Mouse (Mus musculus): ENCODE data around the gene Trim28.

The Trim28 gene

DNA sequence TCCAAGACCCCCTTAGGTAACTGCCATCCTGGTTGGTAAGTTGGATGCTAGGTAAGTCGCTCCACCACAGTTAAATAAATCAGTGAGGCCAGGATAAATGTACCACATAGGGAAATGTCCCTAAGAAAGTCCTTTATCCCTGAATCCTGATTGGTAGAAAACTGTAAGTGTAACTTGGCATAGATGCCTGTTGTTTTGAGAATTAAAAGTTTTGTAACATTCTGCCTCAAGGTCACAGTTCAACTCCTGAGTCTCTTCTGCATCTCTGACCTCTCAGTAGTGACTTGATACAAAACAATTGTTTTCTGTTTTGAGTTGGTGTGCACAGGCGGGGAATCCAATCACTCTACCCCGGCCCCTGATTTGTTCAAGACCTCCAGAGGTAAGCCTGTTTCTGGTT, at the start of gene Trim28:
Gene Trim28, plus strand, starts transcription at position 264 of the 400 bp plus-strand sequence.
- DNase-seq (ENCODE audit: low spot score): no peak

DNA sequence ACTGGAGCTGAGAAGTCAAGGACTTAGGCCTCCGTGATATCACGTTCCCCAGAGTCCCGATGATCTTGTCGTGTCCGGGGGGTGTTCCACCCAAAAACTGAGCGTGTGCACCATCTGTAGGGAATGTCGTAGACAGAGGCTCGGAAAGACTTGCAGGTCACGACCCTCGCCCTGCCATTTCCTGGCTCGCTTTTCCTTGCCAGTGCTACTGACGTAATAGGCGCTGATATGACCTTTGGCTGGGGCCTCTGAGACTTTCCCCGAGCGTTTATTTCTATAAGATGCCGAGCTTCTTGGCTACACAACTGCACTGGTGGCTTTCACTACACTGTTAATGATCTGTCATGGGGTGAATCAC, 49.1 kb upstream of the Trim28 start:
- DNase-seq (ENCODE audit: low spot score): no peak

DNA sequence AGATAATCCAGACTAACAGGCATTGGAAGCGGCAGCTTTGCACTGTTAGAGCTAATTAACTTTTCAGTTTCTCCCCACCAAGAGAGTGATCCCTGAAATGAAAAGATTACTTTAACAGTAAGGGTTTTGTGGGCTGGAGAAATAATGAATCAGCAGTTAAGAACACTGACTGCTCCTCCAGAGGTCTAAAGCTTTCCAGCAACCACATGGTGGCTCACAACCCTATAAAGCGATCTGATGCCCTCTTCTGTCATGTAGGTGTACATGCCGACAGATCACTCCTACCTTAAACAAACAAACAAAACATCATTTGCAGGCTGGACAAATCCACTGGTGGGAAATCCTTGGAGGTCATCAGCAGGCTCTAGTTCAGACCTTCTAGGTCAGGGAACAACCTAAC, 44.0 kb upstream of the Trim28 start:
- DNase-seq (ENCODE audit: low spot score): no peak

DNA sequence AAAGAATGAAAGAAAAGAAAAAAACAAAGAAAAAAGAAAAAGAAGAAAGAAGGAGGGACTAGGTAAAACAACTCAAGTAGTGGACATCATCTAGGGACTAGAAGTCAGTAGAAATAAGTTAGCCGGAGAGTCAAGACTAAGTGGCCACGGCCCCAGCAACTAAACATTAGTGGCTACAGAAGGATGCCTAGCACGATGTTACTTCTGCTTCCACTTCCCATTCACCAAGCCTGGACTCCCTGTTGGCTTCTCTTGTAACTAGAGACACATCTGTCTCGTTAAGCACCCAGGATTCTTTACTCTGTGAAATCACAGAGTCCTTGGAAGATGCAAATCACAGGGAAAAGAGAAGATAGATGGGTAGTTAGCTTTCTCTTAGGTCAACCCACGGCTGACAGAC, 41.4 kb upstream of the Trim28 start:
- DNase-seq (ENCODE audit: low spot score): no peak

DNA sequence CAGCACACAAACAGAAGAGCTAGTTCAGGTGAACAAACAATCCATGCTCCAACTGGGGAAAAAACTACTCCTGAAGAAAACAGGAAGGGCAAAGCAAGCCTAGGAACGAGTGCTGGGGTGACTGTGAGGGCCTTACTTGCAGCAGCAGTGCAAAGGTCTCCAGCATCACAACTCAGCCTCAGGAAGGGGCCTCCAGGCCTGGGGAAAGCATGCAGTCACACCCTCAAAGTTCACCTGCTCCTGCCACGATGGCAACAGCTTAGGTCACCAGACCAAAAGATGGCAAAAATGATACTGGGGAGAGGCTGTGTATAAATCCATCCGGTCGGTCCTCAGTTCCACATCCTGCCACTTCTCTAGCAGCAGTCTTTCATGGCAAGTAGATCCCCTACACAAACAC, 40.0 kb upstream of the Trim28 start:
- no peak for DNase-seq (ENCODE audit: low spot score)

DNA sequence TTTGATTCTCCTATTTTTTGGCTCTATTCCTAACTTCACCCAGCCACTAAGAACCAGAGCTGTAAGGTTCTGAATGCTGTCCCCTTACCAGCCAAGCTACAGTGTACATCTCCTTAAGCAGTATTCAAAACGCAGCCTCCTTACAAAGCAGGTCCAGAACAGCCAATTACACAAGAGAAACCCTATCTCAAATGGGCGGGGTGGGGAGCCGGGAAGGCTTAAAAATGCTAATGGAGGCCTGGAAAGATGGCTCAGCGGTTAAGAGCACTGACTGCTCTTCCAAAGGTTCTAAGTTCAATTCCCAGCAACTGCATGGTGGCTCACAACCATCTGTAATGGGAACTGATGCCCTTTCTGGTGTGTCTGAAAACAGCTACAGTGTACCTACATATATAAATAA, 39.2 kb upstream of the Trim28 start:
- peak; percentile 10 for DNase-seq (ENCODE audit: low spot score)

DNA sequence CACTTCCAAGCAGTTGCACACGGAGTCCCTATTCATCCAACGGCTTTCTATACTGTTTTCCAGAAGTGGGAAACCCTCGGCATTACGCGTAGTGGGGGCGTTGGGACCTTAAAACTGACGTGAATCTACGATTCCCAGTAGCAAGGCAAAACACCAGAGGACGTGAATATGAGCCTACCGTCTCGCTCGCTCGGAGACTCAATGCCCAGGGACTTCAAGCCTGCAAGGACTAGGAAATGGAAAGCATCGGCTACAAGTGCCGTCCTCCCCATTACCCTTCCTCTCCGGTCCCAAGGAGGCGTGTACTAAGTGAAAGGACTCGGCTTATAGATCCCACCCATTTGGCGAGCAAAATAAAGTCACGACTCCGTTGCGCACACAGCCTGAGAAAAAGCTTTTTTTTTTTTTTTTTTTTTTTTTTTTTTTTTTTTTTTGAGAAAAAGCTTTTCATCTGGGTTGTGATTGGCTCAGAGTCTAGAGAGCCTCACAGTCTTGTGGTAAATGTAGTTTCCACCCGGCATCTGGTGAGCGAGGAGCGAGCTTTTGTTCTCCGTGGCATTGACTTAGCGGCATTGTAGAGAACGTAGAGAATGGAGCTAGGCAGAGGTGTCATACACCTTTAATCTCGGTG, 37.3 kb upstream of the Trim28 start:
- peak; percentile 85 for DNase-seq (ENCODE audit: low spot score)

DNA sequence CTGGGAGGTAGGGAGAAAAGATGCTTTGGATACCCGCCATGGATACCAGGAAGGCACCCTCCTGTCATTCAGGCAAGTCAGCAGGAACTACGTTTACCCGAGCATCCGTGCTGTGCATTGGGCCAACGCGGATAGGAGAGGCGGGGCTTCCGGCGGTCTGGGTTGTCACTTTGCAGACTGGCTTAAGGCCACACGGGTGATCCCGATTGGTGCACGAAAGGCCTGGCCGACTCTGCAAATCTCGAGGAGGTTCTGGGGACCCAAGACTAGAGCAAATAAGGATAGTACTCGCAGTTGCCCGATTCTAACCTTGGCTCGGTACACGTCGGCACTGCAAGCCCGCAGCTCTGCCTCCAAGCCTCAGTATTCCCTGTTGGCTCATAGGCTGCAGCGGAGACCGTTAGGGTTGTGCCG, 33.2 kb upstream of the Trim28 start, which contains the start of gene Zfp324:
Gene Zfp324, plus strand, starts transcription at position 161 of the 414 bp plus-strand sequence.
- peak; percentile 93 for DNase-seq (ENCODE audit: low spot score)

DNA sequence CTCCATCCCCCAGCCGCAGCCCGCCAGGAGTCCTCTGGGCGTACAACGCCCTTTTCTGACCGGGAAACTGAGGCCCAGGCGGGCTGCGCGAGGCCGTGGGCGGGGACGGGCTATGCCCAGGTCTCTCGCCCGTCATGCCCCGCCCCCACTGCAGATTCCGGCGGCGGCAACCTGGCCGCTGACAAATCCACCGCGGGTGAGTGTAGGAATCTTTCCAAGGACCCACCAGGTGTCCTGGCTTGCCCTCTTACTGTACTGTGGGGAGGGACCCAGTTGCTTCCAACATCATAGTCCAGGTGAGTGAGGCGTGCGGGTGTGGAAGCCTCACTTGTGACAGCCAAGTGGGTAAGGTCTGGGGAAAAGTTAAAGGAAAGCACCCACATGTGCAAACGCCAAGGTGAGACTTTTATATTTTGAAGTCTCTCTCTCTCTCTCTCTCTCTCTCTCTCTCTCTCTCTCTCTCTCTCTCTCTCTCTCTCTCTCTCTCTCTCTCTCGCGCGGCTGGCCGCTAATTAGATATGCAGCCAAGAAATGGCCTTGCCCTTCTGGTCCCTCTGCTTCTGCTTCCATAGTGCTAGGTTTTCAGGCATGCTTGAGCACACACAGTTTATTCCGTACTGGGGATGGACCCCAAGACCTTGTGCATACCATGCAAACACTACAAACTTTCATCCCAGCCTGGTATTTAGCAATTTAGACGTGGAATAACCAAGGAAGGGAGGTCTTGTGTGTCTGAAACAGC, 32.6 kb upstream of the Trim28 start:
- peak; percentile 54 for DNase-seq (ENCODE audit: low spot score)

DNA sequence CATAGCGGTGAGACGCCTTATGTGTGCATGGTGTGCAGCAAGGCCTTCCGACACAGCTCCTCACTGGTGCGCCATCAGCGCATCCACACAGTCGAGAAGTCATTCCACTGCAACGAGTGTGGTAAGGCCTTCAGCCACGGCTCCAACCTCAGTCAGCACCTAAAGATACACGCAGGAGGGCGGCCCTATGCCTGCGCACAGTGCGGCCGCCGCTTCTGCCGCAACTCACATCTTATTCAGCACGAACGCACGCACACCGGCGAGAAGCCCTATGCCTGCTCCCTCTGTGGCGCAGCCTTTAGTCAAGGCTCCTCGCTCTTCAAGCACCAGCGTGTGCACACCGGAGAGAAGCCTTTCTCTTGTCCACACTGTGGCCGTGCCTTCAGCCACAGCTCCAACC, 28.0 kb upstream of the Trim28 start:
- DNase-seq (ENCODE audit: low spot score): no peak

DNA sequence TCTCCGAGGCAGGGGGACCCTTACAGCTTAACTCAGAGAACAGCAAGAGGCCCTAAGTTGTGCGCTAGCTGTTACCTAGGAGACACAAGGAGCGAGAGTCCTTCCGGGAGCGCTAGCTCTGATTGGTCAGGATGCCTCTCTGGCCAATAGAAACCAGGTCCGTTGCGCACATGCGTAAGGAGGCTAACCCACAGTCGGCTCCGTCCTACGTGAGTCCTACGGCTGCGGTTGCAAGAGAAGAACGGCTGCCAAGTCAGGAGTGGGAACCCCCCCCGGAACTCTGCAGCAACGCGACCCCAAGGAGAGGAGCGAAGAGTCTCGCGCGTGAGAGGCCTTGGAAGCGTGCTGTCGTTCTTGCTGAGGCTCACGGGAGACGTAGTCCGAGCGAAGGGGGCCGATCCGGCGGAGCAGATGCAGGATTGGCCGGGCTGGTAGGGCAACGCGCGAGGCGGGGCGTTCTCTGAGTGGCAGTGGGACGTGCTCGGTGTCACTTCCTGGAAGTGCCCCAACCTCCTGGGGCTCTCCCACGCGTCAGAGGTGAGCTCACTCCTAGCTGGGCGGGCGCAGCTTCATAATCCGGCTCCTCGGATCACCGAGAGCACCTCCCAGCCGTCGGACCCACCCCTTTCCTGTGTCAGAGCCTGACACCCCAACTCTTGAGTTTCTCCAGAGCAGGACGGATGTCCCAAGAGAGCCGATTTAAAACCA, 21.1 kb upstream of the Trim28 start, which contains the start of gene Zfp446:
Gene Zfp446, plus strand, starts transcription at position 167 of the 708 bp plus-strand sequence.
- peak; percentile 98 for DNase-seq (ENCODE audit: low spot score)

DNA sequence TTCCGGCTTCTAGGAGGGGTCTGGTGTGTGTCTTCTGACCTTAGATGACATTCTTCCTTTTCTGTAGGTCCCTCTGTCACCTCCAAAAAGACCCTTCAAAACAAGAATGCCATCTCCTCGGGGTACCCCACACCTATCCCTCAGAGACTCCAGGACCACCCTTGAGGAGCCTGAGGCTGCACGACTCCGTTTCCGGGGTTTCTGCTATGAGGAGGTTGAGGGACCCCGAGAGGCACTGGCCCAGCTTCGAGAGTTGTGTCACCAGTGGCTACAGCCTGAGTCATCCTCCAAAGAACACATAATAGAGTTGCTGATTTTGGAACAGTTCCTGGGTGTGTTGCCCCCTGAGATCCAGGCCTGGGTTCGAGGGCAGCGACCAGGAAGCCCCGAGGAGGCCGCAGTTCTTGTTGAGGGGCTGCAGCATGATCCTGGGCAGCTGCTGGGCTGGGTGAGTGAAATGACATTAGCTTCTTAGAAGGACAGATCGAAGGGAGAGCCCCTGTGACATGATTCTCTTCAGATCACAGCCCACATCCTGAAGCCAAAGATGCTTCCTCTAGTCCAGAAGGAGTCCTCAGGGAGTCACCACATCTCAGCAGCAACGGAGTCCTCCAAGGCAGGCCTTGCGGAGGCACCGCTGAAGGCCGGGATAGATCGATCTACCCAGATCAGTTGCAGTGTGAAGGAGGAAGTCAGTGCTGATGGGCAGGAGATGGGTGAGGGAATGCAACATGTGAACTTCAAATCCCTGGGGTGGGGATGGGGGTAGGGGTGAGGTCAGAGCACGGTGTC, 19.8 kb upstream of the Trim28 start:
- DNase-seq (ENCODE audit: low spot score): no peak

DNA sequence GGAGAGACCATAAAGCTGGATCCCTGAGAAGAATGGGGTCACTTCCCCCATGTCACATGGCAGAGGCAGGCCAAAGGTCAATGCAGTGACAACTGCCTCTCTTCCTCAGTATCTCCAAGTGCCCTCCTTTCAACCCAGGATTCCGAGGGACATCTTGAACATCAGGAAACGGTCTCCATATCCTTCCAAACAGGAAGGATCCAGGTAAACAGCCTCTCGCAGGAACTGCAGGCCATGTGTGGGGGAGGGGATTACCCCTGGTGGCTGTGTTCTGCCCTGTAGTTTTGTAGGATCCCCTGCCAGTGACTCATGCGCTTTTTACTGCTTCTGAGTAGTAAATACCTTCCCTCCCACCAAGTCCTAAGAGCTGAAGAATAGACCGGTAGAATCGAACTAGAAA, 19.1 kb upstream of the Trim28 start:
- no peak for DNase-seq (ENCODE audit: low spot score)

DNA sequence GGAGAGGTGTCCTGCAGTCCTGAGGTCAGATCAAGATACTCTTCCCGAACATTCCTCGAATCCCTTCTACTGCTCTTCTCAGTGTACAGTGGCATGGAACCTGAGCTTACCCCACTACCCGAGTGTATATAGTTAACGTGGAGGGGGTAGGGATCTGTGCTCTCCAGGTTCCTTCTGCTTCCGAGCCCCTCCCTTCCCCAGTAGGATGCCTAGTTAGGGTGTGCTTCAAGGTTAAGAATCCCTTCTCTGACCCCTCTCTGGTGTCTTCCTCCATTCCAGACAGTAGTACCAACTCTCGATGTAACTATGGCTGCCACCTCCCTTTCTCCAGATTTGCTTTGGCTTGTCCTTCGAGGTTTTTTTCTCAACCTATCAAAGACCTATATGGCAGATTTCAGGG, 18.6 kb upstream of the Trim28 start:
- no peak for DNase-seq (ENCODE audit: low spot score)

DNA sequence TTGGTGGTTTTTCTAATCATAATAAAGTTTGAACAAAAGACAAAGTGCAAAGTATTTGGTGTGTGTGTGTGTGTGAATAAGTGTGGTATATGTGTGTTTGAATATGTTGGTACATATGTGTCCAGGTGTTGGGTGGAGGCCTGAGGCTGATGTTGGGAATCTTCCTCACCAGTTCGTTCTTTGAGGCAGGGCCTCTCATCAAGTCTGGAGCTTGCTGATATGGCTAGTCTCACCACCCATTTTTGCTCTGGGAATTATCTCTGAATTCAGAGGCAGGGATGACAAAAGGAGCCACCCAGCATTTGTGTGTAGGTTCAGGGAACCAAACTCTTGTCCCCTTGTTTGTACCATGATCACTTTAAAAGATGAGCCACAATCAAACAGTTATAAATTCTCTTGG, 13.2 kb upstream of the Trim28 start:
- no peak for DNase-seq (ENCODE audit: low spot score)

DNA sequence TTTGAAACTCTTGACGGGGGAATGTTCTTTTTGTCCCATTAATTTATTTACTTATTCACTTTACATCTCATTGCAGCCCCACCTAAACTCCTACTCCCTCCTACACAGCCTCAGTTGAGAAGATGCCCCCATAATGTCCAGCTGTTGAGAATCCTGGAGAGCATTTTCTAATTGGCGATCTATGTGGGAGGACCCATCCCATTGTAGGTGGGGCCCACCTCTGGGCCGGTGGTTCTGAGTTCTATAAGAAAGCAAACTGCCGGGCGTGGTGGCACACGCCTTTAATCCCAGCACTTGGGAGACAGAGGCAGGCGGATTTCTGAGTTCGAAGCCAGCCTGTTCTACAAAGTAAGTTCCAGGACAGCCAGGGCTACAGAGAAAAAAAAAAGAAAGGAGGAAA, 12.0 kb upstream of the Trim28 start:
- DNase-seq (ENCODE audit: low spot score): no peak

DNA sequence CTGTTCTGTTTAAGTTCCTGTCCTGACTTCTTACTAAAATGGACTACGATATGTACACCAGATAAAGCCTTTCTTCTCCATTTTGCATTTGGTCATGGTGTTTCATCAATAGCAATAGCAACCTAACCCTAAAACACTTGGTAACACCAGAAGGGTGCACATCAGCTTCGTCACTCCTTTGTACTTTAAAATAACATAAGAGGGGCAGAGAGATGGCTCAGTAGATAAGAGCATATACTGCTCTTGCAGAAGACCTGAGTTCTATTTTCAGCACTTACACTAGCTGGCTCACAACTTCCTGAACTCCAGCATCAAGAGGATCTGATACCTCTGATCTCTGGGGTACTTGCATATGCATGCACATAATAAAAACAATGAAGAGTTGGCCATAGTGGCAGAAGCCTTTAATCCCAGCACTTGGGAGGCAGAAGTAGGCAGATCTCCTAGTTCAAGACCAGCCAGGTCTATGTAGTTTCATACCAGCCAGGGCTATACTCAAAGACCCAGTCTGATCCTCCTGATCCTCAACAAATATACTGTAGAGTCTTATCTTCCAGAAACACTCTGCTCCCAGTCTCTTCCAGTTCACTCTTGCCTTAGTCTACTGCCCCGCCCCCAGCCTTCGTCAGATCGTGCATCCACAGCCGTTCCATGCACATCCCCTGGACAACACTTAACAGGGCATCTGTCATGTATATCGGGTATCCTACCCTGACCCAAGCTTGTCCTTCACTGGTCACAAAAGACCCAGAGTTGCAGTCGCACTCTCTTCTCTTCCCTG, 11.3 kb upstream of the Trim28 start:
- DNase-seq (ENCODE audit: low spot score): no peak

DNA sequence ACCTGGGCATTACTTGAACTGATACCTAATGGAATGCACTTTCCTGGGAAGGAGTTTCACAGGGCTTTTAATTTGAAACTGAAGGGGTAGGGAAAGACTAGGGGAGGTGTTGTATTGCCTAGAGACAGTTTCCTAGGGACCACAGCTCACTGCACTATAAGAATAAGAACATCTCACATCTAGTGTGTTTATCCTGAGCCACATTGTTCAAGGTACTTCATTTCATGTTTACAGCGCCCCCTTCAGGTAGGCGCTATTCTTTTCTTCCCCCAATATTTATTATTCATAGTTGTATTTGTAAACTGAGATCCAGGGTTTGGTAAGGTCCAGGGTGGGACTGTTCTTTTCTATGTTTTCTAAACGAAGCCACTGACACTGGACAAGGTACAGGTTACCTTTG, 6.7 kb upstream of the Trim28 start:
- no peak for DNase-seq (ENCODE audit: low spot score)

DNA sequence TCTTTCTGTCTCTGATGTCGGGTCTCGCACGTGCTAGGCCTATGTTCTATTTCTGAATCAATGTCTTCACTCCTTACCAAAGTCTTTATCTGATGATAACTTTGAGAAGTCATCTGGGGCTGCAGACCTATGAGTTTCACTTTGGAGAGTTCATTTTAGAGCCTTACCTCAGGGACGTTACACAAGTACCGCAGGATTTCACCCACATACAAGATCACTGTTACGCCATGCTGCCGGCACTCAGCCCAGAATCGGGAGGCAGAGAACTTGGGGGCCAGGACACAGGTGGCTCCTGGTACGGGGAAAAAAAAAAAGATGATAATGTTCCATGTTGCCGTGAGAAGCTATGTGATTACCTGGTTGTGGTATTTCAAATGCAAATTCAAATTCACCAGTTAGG, 5.8 kb upstream of the Trim28 start:
- DNase-seq (ENCODE audit: low spot score): no peak

DNA sequence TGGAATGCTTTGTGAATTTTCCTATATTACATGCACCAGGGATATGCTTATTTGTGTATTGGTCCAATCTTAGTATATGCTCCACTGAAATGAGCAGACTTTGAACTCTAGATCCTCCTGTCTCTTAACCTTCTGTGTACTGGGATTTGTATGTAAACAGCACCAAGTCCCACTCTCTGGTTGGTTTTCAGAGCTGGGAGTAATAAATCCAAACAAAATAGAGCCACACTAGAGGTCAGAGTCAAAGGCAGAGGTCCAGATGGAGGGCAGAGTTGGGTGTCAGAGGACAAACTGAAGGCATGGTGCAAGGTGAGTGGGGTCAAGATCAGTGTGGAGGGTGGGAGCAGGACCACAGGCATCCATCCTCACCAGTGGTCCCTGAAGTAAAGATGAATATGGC, 3.1 kb upstream of the Trim28 start:
- DNase-seq (ENCODE audit: low spot score): no peak

DNA sequence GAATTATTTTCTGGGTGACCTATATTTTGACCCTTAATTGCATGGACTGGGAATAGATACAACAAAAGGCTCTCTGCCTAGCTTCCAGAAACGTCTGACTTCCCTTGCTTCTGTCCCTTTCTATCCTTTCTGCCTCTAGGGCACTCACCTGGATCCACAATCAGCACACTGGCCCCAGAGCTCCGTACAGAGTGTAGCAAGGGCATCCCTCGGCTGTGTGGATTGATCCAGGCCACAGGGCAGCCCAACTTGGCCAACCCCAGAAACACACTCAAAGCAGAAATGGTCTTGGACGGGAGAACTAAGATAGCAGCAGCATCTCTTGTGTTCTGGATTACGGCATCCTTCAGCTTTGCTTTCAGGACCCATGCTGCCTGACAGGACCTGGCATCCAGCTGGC, 1.7 kb upstream of the Trim28 start:
- DNase-seq (ENCODE audit: low spot score): no peak

DNA sequence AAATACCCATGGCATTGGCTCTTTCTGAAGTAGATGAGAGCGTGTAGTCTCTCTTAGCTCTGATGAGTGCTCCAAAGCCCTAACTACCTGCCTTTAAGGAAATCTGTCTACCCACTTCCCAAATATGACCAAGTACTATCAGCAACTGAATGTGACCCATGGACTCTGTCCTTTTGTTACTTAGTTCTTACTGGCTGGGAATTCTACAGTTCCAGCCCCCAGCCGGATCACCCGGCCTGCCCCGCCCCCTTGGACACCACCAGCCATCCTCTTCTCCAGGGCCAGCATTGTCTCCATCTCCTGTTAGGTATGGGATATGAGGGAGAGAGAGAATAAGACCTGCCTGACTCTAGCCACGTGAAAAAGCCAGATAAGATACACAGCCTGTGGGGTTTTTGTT, 861 bp upstream of the Trim28 start, which contains the start of gene Slc27a5:
Gene Slc27a5, minus strand, starts transcription at position 140 of the 400 bp plus-strand sequence.
- DNase-seq (ENCODE audit: low spot score): no peak

Data from embryo, embryonic 10.5 days (tissue).